Comparison of ENCODE assay signal across 8 mouse cellular contexts in the genomic region with DNA sequence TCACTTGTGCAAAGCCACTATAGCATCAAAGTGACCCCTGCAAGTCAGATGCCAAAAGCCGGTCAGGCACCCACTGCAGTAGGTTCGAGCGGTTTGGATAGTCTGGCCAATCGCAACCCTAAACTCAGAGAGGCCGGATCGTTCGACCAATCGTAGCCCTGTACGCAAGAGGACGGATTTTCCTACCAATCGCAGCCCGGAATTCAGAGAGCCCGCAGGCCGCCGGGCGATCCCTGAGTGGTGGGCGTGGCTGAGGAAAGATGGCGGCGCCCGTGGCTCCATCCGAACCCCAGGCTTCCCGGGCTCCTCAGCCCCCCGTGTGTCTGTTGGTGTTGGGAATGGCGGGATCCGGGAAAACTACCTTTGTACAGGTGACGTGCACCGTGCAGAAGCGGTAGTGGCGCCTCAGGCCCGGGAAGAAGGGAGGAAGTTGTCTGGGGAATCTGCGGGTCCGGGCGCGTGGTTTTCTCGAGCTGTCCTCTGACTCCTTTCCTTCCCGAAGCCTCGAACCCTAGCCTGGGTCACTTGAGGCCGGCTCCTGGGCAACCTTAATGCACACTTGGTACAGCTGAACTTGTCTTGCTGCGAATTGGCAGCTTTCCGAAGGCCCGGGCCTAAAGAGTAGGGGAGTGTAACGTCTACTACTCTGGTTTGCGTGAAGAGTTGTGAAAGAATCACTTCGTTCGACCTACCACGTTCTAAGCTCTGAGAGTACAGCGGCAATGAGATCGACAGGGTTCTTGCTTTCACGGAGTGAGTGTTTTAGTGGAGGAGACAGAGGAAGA. TPM values are rescaled to one million over a fixed set of nuclear protein-coding genes. Genes with fewer than 3 reads are reported as not detected.
DNase-seq lines count a peak whose midpoint lies in the region; ATAC-seq and TF ChIP-seq lines count a peak whose summit lies in the region.

Gene Gpn1, plus strand, starts transcription at position 229 of the 785 bp plus-strand sequence.

- peaks cover 24% of the 10 kb centered on the region for H3K4me1 ChIP-seq in G1E (ENCODE audit: insufficient read depth, low read depth, low read length)
- peaks cover 12% of the 10 kb centered on the region for H3K4me1 ChIP-seq in forebrain, embryonic 16.5 days (replicated peaks; ENCODE audit: control insufficient read depth, insufficient read depth, low read length)
- H3K4me1 ChIP-seq in lung, embryonic 14.5 days (ENCODE audit: insufficient read depth), result 0 out of 2 replicates have a peak, but pooled peaks cover 3% of the 10 kb centered on the region
- H3K4me1 ChIP-seq in olfactory bulb, adult 2 months (ENCODE audit: control insufficient read depth, insufficient read depth, low read length), result peaks cover 4% of the 10 kb centered on the region; the same call in 1 of the 2 replicates
- peaks cover 9% of the 10 kb centered on the region for H3K4me1 ChIP-seq in thymus, adult 2 months (replicated peaks; ENCODE audit: control insufficient read depth, insufficient read depth, low read length)

- peak within 1 kb of the TSS; percentile 85 for H3K4me2 ChIP-seq in forebrain, embryonic 16.5 days (ENCODE audit: low read length)
- H3K4me2 ChIP-seq in lung, embryonic 14.5 days, result peak within 1 kb of the TSS; percentile 73

- WGBS in forebrain, embryonic 16.5 days, result under 1% methylated on average over 49 of the region's 49 CpGs
- under 1% methylated on average over 49 of the region's 49 CpGs for WGBS in lung, embryonic 14.5 days
- under 1% methylated on average over 49 of the region's 49 CpGs for WGBS in olfactory bulb, adult 2 months
- under 1% methylated on average over 49 of the region's 49 CpGs for WGBS in thymus, adult 2 months

- peak; percentile 100 for DNase-seq in G1E (ENCODE audit: low spot score)
- peak; percentile 90 to 95 for DNase-seq in cerebellum, adult 18-20 months
- peak; percentile 85 to 87 for DNase-seq in heart, postnatal 36 days
- DNase-seq in layer of hippocampus, adult 2 months (ENCODE audit: low spot score in 2 of 2), result peak; percentile 89 to 95
- peak; percentile 97 for DNase-seq in lung, embryonic 14.5 days
- peak; percentile 87 for DNase-seq in thymus, adult 2 months

- TF ChIP-seq CTCF in G1E (IDR thresholded peaks at IDR 0.05; ENCODE audit: low read depth, low read length), result no peak
- TF ChIP-seq CTCF in layer of hippocampus, adult 2 months (conservative IDR thresholded peaks at IDR 0.05), result no peak
- TF ChIP-seq CTCF in lung, embryonic 14.5 days (IDR thresholded peaks at IDR 0.05; ENCODE audit: low read depth), result no peak
- no peak for TF ChIP-seq CTCF in olfactory bulb, adult 2 months (IDR thresholded peaks at IDR 0.05; ENCODE audit: insufficient read depth, low read depth, low read length)
- TF ChIP-seq CTCF in thymus, adult 2 months (IDR thresholded peaks at IDR 0.05; ENCODE audit: borderline replicate concordance, control insufficient read depth, extremely low read depth, insufficient read depth, low read length, poor library complexity), result no peak; the same call in 1 of the 2 replicates

- 0 out of 2 replicates have a peak, but pooled peaks cover 3% of the 10 kb centered on the region for H3K9me3 ChIP-seq in G1E (replicated peaks)
- no peaks in the 10 kb centered on the region for H3K9me3 ChIP-seq in forebrain, embryonic 16.5 days (ENCODE audit: control insufficient read depth, low read length)
- H3K9me3 ChIP-seq in lung, embryonic 14.5 days (ENCODE audit: low read depth, low read length), result no peaks in the 10 kb centered on the region

- peak within 1 kb of the TSS; percentile 73 for H3K9ac ChIP-seq in forebrain, embryonic 16.5 days (replicated peaks; ENCODE audit: low read depth, low read length)
- H3K9ac ChIP-seq in lung, embryonic 14.5 days, result peak within 1 kb of the TSS; percentile 73

- ATAC-seq in G1E (ENCODE audit: extremely low read depth, insufficient number of reproducible peaks, low FRiP score, poor library complexity, severe bottlenecking), result peak; percentile 100
- peak; percentile 100 for ATAC-seq in forebrain, embryonic 16.5 days
- peak; percentile 100 for ATAC-seq in lung, embryonic 14.5 days (ENCODE audit: insufficient read depth)

- peaks cover 14% of the 10 kb centered on the region for H3K27me3 ChIP-seq in G1E (ENCODE audit: insufficient read depth, low read length)
- no peaks in the 10 kb centered on the region; the same call in 1 of the 2 replicates for H3K27me3 ChIP-seq in forebrain, embryonic 16.5 days (replicated peaks; ENCODE audit: control insufficient read depth, insufficient read depth, low read length)
- no peaks in the 10 kb centered on the region for H3K27me3 ChIP-seq in lung, embryonic 14.5 days (ENCODE audit: insufficient read depth, low read length)
- no peaks in the 10 kb centered on the region for H3K27me3 ChIP-seq in thymus, adult 2 months (ENCODE audit: control insufficient read depth, insufficient read depth, low read length)

- H3K27ac ChIP-seq in forebrain, embryonic 16.5 days (ENCODE audit: low read length), result no peak within 1 kb of the TSS
- peak within 1 kb of the TSS; percentile 80 for H3K27ac ChIP-seq in layer of hippocampus, adult 2 months
- H3K27ac ChIP-seq in lung, embryonic 14.5 days (ENCODE audit: low read depth), result no peak within 1 kb of the TSS
- no peak within 1 kb of the TSS for H3K27ac ChIP-seq in olfactory bulb, adult 2 months (ENCODE audit: insufficient read depth, low read depth, low read length)
- H3K27ac ChIP-seq in thymus, adult 2 months (ENCODE audit: control insufficient read depth, insufficient read depth, low read length), result no peak within 1 kb of the TSS

- intact Hi-C loops in heart, postnatal 36 days (cut with DNase I), result no loop called here

- TF ChIP-seq POLR2A in olfactory bulb, adult 2 months (IDR thresholded peaks at IDR 0.05; ENCODE audit: insufficient read depth, low read depth, low read length), result peak; percentile 43; the same call in 1 of the 2 replicates
- no peak for TF ChIP-seq POLR2A in thymus, adult 2 months (IDR thresholded peaks at IDR 0.05; ENCODE audit: control insufficient read depth, extremely low read depth, insufficient read depth, low read length, poor library complexity)

- peak within 1 kb of the TSS; percentile 85 for H3K4me3 ChIP-seq in G1E (ENCODE audit: low read depth, low read length)
- H3K4me3 ChIP-seq in forebrain, embryonic 16.5 days (replicated peaks; ENCODE audit: low read length), result peak within 1 kb of the TSS; percentile 85
- peak within 1 kb of the TSS; percentile 91 for H3K4me3 ChIP-seq in layer of hippocampus, adult 2 months
- H3K4me3 ChIP-seq in lung, embryonic 14.5 days (ENCODE audit: low read depth, low read length), result peak within 1 kb of the TSS; percentile 78
- peak within 1 kb of the TSS; percentile 88 for H3K4me3 ChIP-seq in olfactory bulb, adult 2 months (ENCODE audit: insufficient read depth, low read depth, low read length)
- peak within 1 kb of the TSS; percentile 74 for H3K4me3 ChIP-seq in thymus, adult 2 months (ENCODE audit: control insufficient read depth, insufficient read depth, low read length)

- H3K36me3 ChIP-seq in G1E (replicated peaks), result peaks cover 38% of the 10 kb centered on the region
- peaks cover 10% of the 10 kb centered on the region for H3K36me3 ChIP-seq in forebrain, embryonic 16.5 days (ENCODE audit: control insufficient read depth, insufficient read depth)
- peaks cover 32% of the 10 kb centered on the region for H3K36me3 ChIP-seq in lung, embryonic 14.5 days (ENCODE audit: insufficient read depth)
- 0 out of 2 replicates have a peak, but pooled peaks cover 4% of the 10 kb centered on the region for H3K36me3 ChIP-seq in thymus, adult 2 months (ENCODE audit: control insufficient read depth, insufficient read depth, low read length)

RNA-seq across cellular contexts. Expression of gene Gpn1, which starts in this region (rescaled TPM):
- total RNA-seq in G1E (2014; fragmentation: Nextera tagmentation) (17.3 and 19.6 TPM in 2 replicates), G1E (2017) (33.2 and 34.2 TPM in 2 replicates)
- 34.0 and 35.5 TPM in 2 replicates for polyA plus RNA-seq in G1E (2012)
- polyA plus RNA-seq in forebrain, embryonic 16.5 days (2015; fragmentation: Nextera tagmentation; extraction: Ambion mirVana), result 86.6 and 86.8 TPM in 2 replicates
- total RNA-seq in heart, postnatal 36 days (2021), result 10 to 100 TPM; 24.7 to 26.0 TPM
- total RNA-seq in layer of hippocampus, adult 2 months (2021), result 10 to 100 TPM; 34.0 to 34.8 TPM
- 68.4 and 69.2 TPM in 2 replicates for polyA plus RNA-seq in lung, embryonic 14.5 days (2014; fragmentation: Nextera tagmentation; extraction: Ambion mirVana)
- polyA plus RNA-seq in olfactory bulb, adult 2 months (2012; ENCODE audit: insufficient read depth, insufficient read length, low replicate concordance, missing spikeins), result not detected in 2 replicates
- polyA plus RNA-seq in thymus, adult 2 months (2012; rRNA removed), result 15.4 and 19.3 TPM in 2 replicates

Comparison
In these comparisons a context has a peak if more than half of its experiments do, and no peak if none do; other contexts are left out.
1. RNA of gene Gpn1 (polyA plus RNA-seq): 86.6 to 86.8 TPM in forebrain, embryonic 16.5 days, 68.4 to 69.2 TPM in lung, embryonic 14.5 days, 34.0 to 35.5 TPM in G1E and 15.4 to 19.3 TPM in thymus, adult 2 months; not detected in olfactory bulb, adult 2 months; every median in the first group is over 10 times any median in the second.
2. Peak in every context shown above with its lines, with median percentiles within 50 percentile points of each other: ATAC-seq, DNase-seq and H3K4me3 ChIP-seq.